Mouse (Mus musculus) layer of hippocampus, adult 2 months (tissue): ENCODE measurements around the gene Ube2q1. TPM values are rescaled to one million over a fixed set of nuclear protein-coding genes. Genes with fewer than 3 reads are reported as not detected.

ENCODE experiments used
- DNase-seq, 2 experiments: peaks; one replicate each; pipeline ENCODE4 v3.0.0; 2022; ENCODE audit warnings: low spot score in 2 of 2
- H3K27ac ChIP-seq: fragments of 200-600 bp; 2 replicates; pipeline ENCODE4 v1.8.1; 2022
- H3K4me3 ChIP-seq: fragments of 200-600 bp; 2 replicates; pipeline ENCODE4 v1.8.1; 2022; ENCODE audit warnings: mild to moderate bottlenecking
- CTCF ChIP-seq: fragments of 200-600 bp; conservative IDR thresholded peaks from 2 replicates; pipeline ENCODE4 v1.8.1; 2022; ENCODE audit warnings: antibody characterized with exemption, mild to moderate bottlenecking, moderate library complexity
- total RNA-seq, 2 experiments: library from RNA; stranded (reverse); gene quantifications; 2 replicates each; pipeline ENCODE4 v1.2.3; 2021

Gene Ube2q1
- total RNA-seq, 2 experiments from 2014 or later = 95.0 to 98.4 TPM

- TF ChIP-seq CTCF = no peak
- DNase-seq = no peak
- H3K4me3 ChIP-seq = no peak overlapping the region
- H3K27ac ChIP-seq = no peak overlapping the region
These were observed 2.9 kb upstream of the Ube2q1 start for GRCm38 (mm10) chr3:89770425-89771002.

- DNase-seq = peak; percentile 83 to 84
- peak overlapping the region; percentile 78 for H3K4me3 ChIP-seq
- peak; percentile 98 for TF ChIP-seq CTCF
- H3K27ac ChIP-seq = peak overlapping the region; percentile 95
These were observed 838 bp upstream of the Ube2q1 start for GRCm38 (mm10) chr3:89772588-89772967.

- DNase-seq = no peak
- Histone ChIP-seq H3K4me3 (peak overlapping the region; percentile 78), H3K27ac (peak overlapping the region; percentile 95)
- no peak for TF ChIP-seq CTCF
These were observed 360 bp downstream of the Ube2q1 start for GRCm38 (mm10) chr3:89773740-89774211.

- H3K4me3 ChIP-seq = peak overlapping the region; percentile 78
- DNase-seq = no peak
- peak overlapping the region; percentile 95 for H3K27ac ChIP-seq
- 0 out of 2 replicates have a peak, but pooled peaks have one; percentile 12 for TF ChIP-seq CTCF
These were observed 982 bp downstream of the Ube2q1 start for GRCm38 (mm10) chr3:89774236-89774960.

GRCm38 (mm10) chr3:89776001-89776400 lies 2.6 kb downstream of the Ube2q1 start:
- no peak overlapping the region; the same call in 1 of the 2 replicates for H3K27ac ChIP-seq
- no peak for DNase-seq
- no peak overlapping the region for H3K4me3 ChIP-seq
- TF ChIP-seq CTCF = no peak

- no peak overlapping the region for H3K27ac ChIP-seq
- no peak for DNase-seq
- H3K4me3 ChIP-seq = no peak overlapping the region
- TF ChIP-seq CTCF = no peak
These were observed 6.7 kb downstream of the Ube2q1 start for GRCm38 (mm10) chr3:89780102-89780501.

GRCm38 (mm10) chr3:89781640-89782039 lies 8.2 kb downstream of the Ube2q1 start:
- TF ChIP-seq CTCF = no peak
- Histone ChIP-seq H3K4me3 (no peak overlapping the region), H3K27ac (no peak overlapping the region)
- DNase-seq = no peak

- peak; percentile 87 for TF ChIP-seq CTCF
- H3K27ac ChIP-seq = peak overlapping the region; percentile 53; the same call in 1 of the 2 replicates
- no peak overlapping the region for H3K4me3 ChIP-seq
- DNase-seq = peak in 1 of 2 experiments; percentile 72
These were observed 11.8 kb downstream of the Ube2q1 start for GRCm38 (mm10) chr3:89784991-89785753.

- no peak overlapping the region for H3K4me3 ChIP-seq
- TF ChIP-seq CTCF = no peak
- H3K27ac ChIP-seq = no peak overlapping the region
- DNase-seq = no peak
These were observed 12.9 kb downstream of the Ube2q1 start for GRCm38 (mm10) chr3:89786275-89786674.

- no peak overlapping the region for H3K27ac ChIP-seq
- H3K4me3 ChIP-seq = no peak overlapping the region
- DNase-seq = no peak
- peak; percentile 24 for TF ChIP-seq CTCF
These were observed 15.4 kb downstream of the Ube2q1 start for GRCm38 (mm10) chr3:89788680-89789352.

- no peak for TF ChIP-seq CTCF
- no peak overlapping the region for H3K27ac ChIP-seq
- no peak for DNase-seq
- H3K4me3 ChIP-seq = no peak overlapping the region
These were observed 21.2 kb downstream of the Ube2q1 start for GRCm38 (mm10) chr3:89794616-89795015.

- TF ChIP-seq CTCF = peak; percentile 51
- Histone ChIP-seq H3K27ac (no peak overlapping the region), H3K4me3 (no peak overlapping the region)
- no peak for DNase-seq
These were observed 22.3 kb downstream of the Ube2q1 start for GRCm38 (mm10) chr3:89795746-89796145.
